Mouse (Mus musculus) liver, embryonic 14.5 days (tissue): Measurements from ENCODE around the gene Mrps21. TPM values are rescaled to one million over a fixed set of nuclear protein-coding genes. Genes with fewer than 3 reads are reported as not detected.
A peak's percentile ranks its signal among the peaks of the same experiment; 100 is the strongest.

Experiments
- ATAC-seq: fragments of 200-750 bp; cut with Nextera tagmentation; 2 replicates; pipeline ENCODE4 v1.8.0; 2017; ENCODE audit warnings: moderate number of reproducible peaks, mild to moderate bottlenecking, moderate library complexity; ENCODE audit not compliant: insufficient read depth
- DNase-seq, 3 experiments: peaks; one replicate each; pipeline ENCODE4 v3.0.0-alpha.2; 2012 to 2013; ENCODE audit warnings: low read depth in 3 of 3, low spot score in 3 of 3
- H3K27ac ChIP-seq: fragments of 300-500 bp; sonication (generic); 2 replicates; pipeline ENCODE4 v1.5.1; 2014; ENCODE audit warnings: moderate library complexity, mild to moderate bottlenecking, control low read depth, inconsistent platforms
- H3K27me3 ChIP-seq: fragments of 300-500 bp; sonication (generic); 2 replicates; pipeline ENCODE4 v1.6.1; 2014; ENCODE audit warnings: mild to moderate bottlenecking, low read length, moderate library complexity; ENCODE audit not compliant: control insufficient read depth, insufficient read depth
- H3K36me3 ChIP-seq: fragments of 300-500 bp; sonication (generic); replicated peaks from 2 replicates; pipeline ENCODE4 v1.6.1; 2014; ENCODE audit warnings: low read depth; ENCODE audit not compliant: control insufficient read depth, insufficient read depth
- H3K4me1 ChIP-seq, 2 experiments: fragments of 200-500 bp in 1 of 2; fragments of 300-500 bp in 1 of 2; sonication (generic) in 1 of 2; replicated peaks; 2 replicates each; pipeline ENCODE4 v1.6.1; 2012 to 2014; ENCODE audit warnings: antibody characterized with exemption in 1 of 2, inconsistent platforms in 1 of 2, low read length in 1 of 2; ENCODE audit not compliant: control insufficient read depth in 2 of 2, insufficient read depth in 2 of 2
- H3K4me2 ChIP-seq: fragments of 300-500 bp; sonication (generic); 2 replicates; pipeline ENCODE4 v1.6.1; 2014; ENCODE audit warnings: low read depth, mild to moderate bottlenecking, control low read depth, moderate library complexity
- H3K4me3 ChIP-seq, 2 experiments: fragments of 200-500 bp in 1 of 2; fragments of 300-500 bp in 1 of 2; sonication (generic) in 1 of 2; 2 replicates each; pipeline ENCODE4 v1.5.1; 2012 to 2014; ENCODE audit warnings: low read depth in 2 of 2, low read length in 2 of 2, mild to moderate bottlenecking in 2 of 2, control low read depth in 1 of 2, inconsistent platforms in 1 of 2, moderate library complexity in 1 of 2; ENCODE audit not compliant: insufficient read depth in 1 of 2
- H3K9ac ChIP-seq: fragments of 300-500 bp; sonication (generic); replicated peaks from 2 replicates; pipeline ENCODE4 v1.6.1; 2014; ENCODE audit warnings: mild to moderate bottlenecking, control low read depth, moderate library complexity
- H3K9me3 ChIP-seq: fragments of 300-500 bp; sonication (generic); 2 replicates; pipeline ENCODE4 v1.6.1; 2016; ENCODE audit warnings: low read length, mixed read lengths; ENCODE audit not compliant: control insufficient read depth
- CTCF ChIP-seq: IDR thresholded peaks from 2 replicates; pipeline ENCODE4 v1.5.1; 2016; ENCODE audit warnings: antibody characterized with exemption, low read depth, control low read depth
- EP300 ChIP-seq: IDR thresholded peaks from 2 replicates; pipeline ENCODE4 v1.6.1; 2016; ENCODE audit warnings: antibody characterized with exemption, low read depth
- WGBS: fragments of 180-500 bp; shearing (Covaris S2); extraction: QIAGEN DNeasy Blood & Tissue Kit; methylation state at CpG from one replicate; pipeline ENCODE4 v1.1.7; 2014; ENCODE audit not compliant: insufficient replicate concordance; 5-methylcytosine and 5-hydroxymethylcytosine counted together
- polyA plus RNA-seq, 2 experiments: library from polyadenylated mRNA; depleted of rRNA in 1 of 2; stranded (reverse) in 1 of 2; unstranded in 1 of 2; fragments of >200 nt; fragmentation: Nextera tagmentation in 1 of 2; extraction: Ambion mirVana in 1 of 2; gene quantifications; 2 replicates each; pipeline versions ENCODE4 v1.2.1 to v1.2.3; 2012 to 2014

Gene Mrps21
- polyA plus RNA-seq, 2 experiments = 119 to 224 TPM

GRCm38 (mm10) chr3:95829053-95829452 lies 42.3 kb downstream of the Mrps21 start:
- H3K4me1 ChIP-seq = no peaks in the 10 kb centered on the region; a peak in 1 of 4 replicates
- H3K4me2 ChIP-seq = no peak overlapping the region
- TF ChIP-seq CTCF (no peak), EP300 (no peak)
- peaks cover 51% of the 10 kb centered on the region for H3K36me3 ChIP-seq
- 91% methylated on average over 4 of the region's 4 CpGs for WGBS
- H3K4me3 ChIP-seq = no peak overlapping the region
- no peak for DNase-seq
- no peak overlapping the region for H3K27ac ChIP-seq
- no peaks in the 10 kb centered on the region for H3K9me3 ChIP-seq
- no peak for ATAC-seq
- H3K27me3 ChIP-seq = no peaks in the 10 kb centered on the region
- H3K9ac ChIP-seq = no peak overlapping the region

- no peak overlapping the region for H3K9ac ChIP-seq
- no peak overlapping the region for H3K4me2 ChIP-seq
- H3K27me3 ChIP-seq = no peaks in the 10 kb centered on the region
- no peak for DNase-seq
- no peak for ATAC-seq
- no peak overlapping the region for H3K4me3 ChIP-seq
- TF ChIP-seq EP300 = no peak
- TF ChIP-seq CTCF = no peak
- no peaks in the 10 kb centered on the region for H3K9me3 ChIP-seq
- no peaks in the 10 kb centered on the region; a peak in 1 of 4 replicates for H3K4me1 ChIP-seq
- H3K36me3 ChIP-seq = peaks cover 25% of the 10 kb centered on the region
- H3K27ac ChIP-seq = no peak overlapping the region
- 72% methylated on average over 2 of the region's 2 CpGs for WGBS
Observed at GRCm38 (mm10) chr3:95826275-95826674, 45.0 kb downstream of the Mrps21 start.

GRCm38 (mm10) chr3:95820046-95821010 lies 51.0 kb downstream of the Mrps21 start:
- WGBS = 24% methylated on average over 10 of the region's 10 CpGs
- DNase-seq = no peak
- Histone ChIP-seq H3K4me3 (peak overlapping the region; percentile 82 to 90), H3K9me3 (no peaks in the 10 kb centered on the region), H3K36me3 (no peaks in the 10 kb centered on the region), H3K27me3 (no peaks in the 10 kb centered on the region), H3K9ac (peak overlapping the region; percentile 81), H3K4me2 (peak overlapping the region; percentile 85), H3K4me1 (peaks cover 15% of the 10 kb centered on the region in 2 experiments), H3K27ac (peak overlapping the region; percentile 92)
- ATAC-seq = no peak
- TF ChIP-seq EP300 (no peak), CTCF (no peak)

GRCm38 (mm10) chr3:95819351-95819985 lies 51.9 kb downstream of the Mrps21 start:
- Histone ChIP-seq H3K36me3 (no peaks in the 10 kb centered on the region), H3K9ac (peak overlapping the region; percentile 81), H3K9me3 (no peaks in the 10 kb centered on the region), H3K4me2 (peak overlapping the region; percentile 85), H3K27me3 (no peaks in the 10 kb centered on the region), H3K27ac (peak overlapping the region; percentile 92), H3K4me1 (peaks cover 15% of the 10 kb centered on the region in 2 experiments), H3K4me3 (peak overlapping the region; percentile 82 to 90)
- peak; percentile 95 for ATAC-seq
- under 1% methylated on average over 49 of the region's 49 CpGs for WGBS
- DNase-seq = peak; percentile 99 to 100 (median 99)
- TF ChIP-seq CTCF = peak; percentile 42
- peak; percentile 48; the same call in 1 of the 2 replicates for TF ChIP-seq EP300
